22 mouse cellular contexts compared by ENCODE assay signal in genomic region chr14:123566599-123566998, GRCm38 (mm10).
DNase-seq lines count a peak whose midpoint lies in the region; ATAC-seq and TF ChIP-seq lines count a peak whose summit lies in the region.
"Had no signal": no experiment of that assay in that cellular context is flagged by ENCODE, and none has a peak within 500 bp of the region (broad histone marks: within the 10 kb centered on the region; RNA-seq: fewer than 3 reads in every experiment).

No protein-coding gene starts in this region.

- no peak overlapping the region for H3K4me3 ChIP-seq in embryonic facial prominence, embryonic 11.5 days (ENCODE audit: low read depth, low read length)
- H3K4me3 ChIP-seq in embryonic facial prominence, embryonic 10.5 days: no peak overlapping the region
- no peak overlapping the region for H3K4me3 ChIP-seq in forebrain, postnatal 0 days (ENCODE audit: low read depth, low read length)
- H3K4me3 ChIP-seq in forebrain, embryonic 14.5 days (ENCODE audit: low read depth, low read length): no peak overlapping the region
- H3K4me3 ChIP-seq in olfactory bulb, adult 2 months (ENCODE audit: insufficient read depth, low read depth, low read length): no peak overlapping the region
- H3K4me3 ChIP-seq: embryonic facial prominence, embryonic 12.5 days; forebrain, embryonic 15.5 days had no signal

- H3K4me2 ChIP-seq in embryonic facial prominence, embryonic 11.5 days (ENCODE audit: low read depth, low read length): no peak overlapping the region
- H3K4me2 ChIP-seq in forebrain, postnatal 0 days (ENCODE audit: low read depth): no peak overlapping the region
- H3K4me2 ChIP-seq in forebrain, embryonic 14.5 days (ENCODE audit: low read length): no peak overlapping the region
- H3K4me2 ChIP-seq: embryonic facial prominence, embryonic 12.5 days; forebrain, embryonic 15.5 days had no signal

- H3K27me3 ChIP-seq in embryonic facial prominence, embryonic 11.5 days (ENCODE audit: control insufficient read depth, insufficient read depth, low read length): no peaks in the 10 kb centered on the region
- H3K27me3 ChIP-seq in embryonic facial prominence, embryonic 10.5 days (replicated peaks; ENCODE audit: low read depth, poor library complexity, severe bottlenecking): no peaks in the 10 kb centered on the region
- no peaks in the 10 kb centered on the region for H3K27me3 ChIP-seq in forebrain, postnatal 0 days (ENCODE audit: insufficient read depth, low read length)
- H3K27me3 ChIP-seq in forebrain, embryonic 14.5 days (replicated peaks; ENCODE audit: control insufficient read depth, insufficient read depth, low read length): no peaks in the 10 kb centered on the region
- H3K27me3 ChIP-seq: CH12.LX; embryonic facial prominence, embryonic 12.5 days; forebrain, embryonic 15.5 days had no signal

- no peaks in the 10 kb centered on the region for H3K9me3 ChIP-seq in embryonic facial prominence, embryonic 11.5 days (replicated peaks; ENCODE audit: control insufficient read depth, low read length)
- no peaks in the 10 kb centered on the region for H3K9me3 ChIP-seq in embryonic facial prominence, embryonic 10.5 days
- H3K9me3 ChIP-seq in forebrain, postnatal 0 days (ENCODE audit: low read length): no peaks in the 10 kb centered on the region
- no peaks in the 10 kb centered on the region for H3K9me3 ChIP-seq in forebrain, embryonic 14.5 days (replicated peaks; ENCODE audit: control insufficient read depth, low read length)
- H3K9me3 ChIP-seq: embryonic facial prominence, embryonic 12.5 days; forebrain, embryonic 15.5 days; G1E had no signal

- H3K27ac ChIP-seq in embryonic facial prominence, embryonic 11.5 days (replicated peaks; ENCODE audit: low read depth, low read length): no peak overlapping the region
- no peak overlapping the region for H3K27ac ChIP-seq in embryonic facial prominence, embryonic 10.5 days (replicated peaks)
- H3K27ac ChIP-seq in forebrain, postnatal 0 days (ENCODE audit: low read depth, low read length): no peak overlapping the region
- no peak overlapping the region for H3K27ac ChIP-seq in forebrain, embryonic 14.5 days (ENCODE audit: low read depth, low read length)
- 0 out of 2 replicates have a peak overlapping the region, but pooled peaks have one; percentile 37 for H3K27ac ChIP-seq in olfactory bulb, adult 2 months (ENCODE audit: insufficient read depth, low read depth, low read length)
- H3K27ac ChIP-seq: embryonic facial prominence, embryonic 12.5 days; forebrain, embryonic 15.5 days had no signal

- DNase-seq in embryonic facial prominence, embryonic 11.5 days (ENCODE audit: low spot score): peak; percentile 4
- no peak for DNase-seq in embryonic facial prominence, embryonic 10.5 days (ENCODE audit: low spot score)
- no peak for DNase-seq in forebrain, postnatal 0 days
- DNase-seq in forebrain, embryonic 14.5 days (ENCODE audit: low spot score): no peak
- no peak for DNase-seq in ovary, postnatal 36 days (ENCODE audit: low spot score)
- DNase-seq: adrenal gland, adult 8-10 months; adrenal gland, postnatal 14 days; adrenal gland, postnatal 36 days; B cell, adult 2 months; cerebellum, adult 11-12 months; cerebellum, adult 2 months; cerebellum, adult 9-10 months; cerebellum, postnatal 10 days; cerebellum, postnatal 25 days had no signal

- H3K36me3 ChIP-seq in embryonic facial prominence, embryonic 11.5 days (replicated peaks; ENCODE audit: control insufficient read depth, insufficient read depth, low read depth, low read length): no peaks in the 10 kb centered on the region
- H3K36me3 ChIP-seq in embryonic facial prominence, embryonic 10.5 days (replicated peaks): no peaks in the 10 kb centered on the region
- no peaks in the 10 kb centered on the region for H3K36me3 ChIP-seq in forebrain, postnatal 0 days (ENCODE audit: insufficient read depth)
- H3K36me3 ChIP-seq in forebrain, embryonic 14.5 days (ENCODE audit: control insufficient read depth, insufficient read depth, low read length): no peaks in the 10 kb centered on the region
- H3K36me3 ChIP-seq: embryonic facial prominence, embryonic 12.5 days; forebrain, embryonic 15.5 days; G1E had no signal

- 63% methylated on average over 2 of the region's 2 CpGs for WGBS in embryonic facial prominence, embryonic 11.5 days
- 67% methylated on average over 2 of the region's 2 CpGs for WGBS in embryonic facial prominence, embryonic 10.5 days
- 65% methylated on average over 2 of the region's 2 CpGs for WGBS in forebrain, postnatal 0 days
- WGBS in forebrain, embryonic 14.5 days: 70% methylated on average over 2 of the region's 2 CpGs
- WGBS in olfactory bulb, adult 2 months: 22% methylated on average over 2 of the region's 2 CpGs

- TF ChIP-seq POLR2A in olfactory bulb, adult 2 months (IDR thresholded peaks at IDR 0.05; ENCODE audit: insufficient read depth, low read depth, low read length): no peak

- ATAC-seq in embryonic facial prominence, embryonic 11.5 days (replicated peaks; ENCODE audit: insufficient number of reproducible peaks, low FRiP score, low TSS enrichment, low read depth): no peak
- peak; percentile 54; the same call in 1 of the 2 replicates for ATAC-seq in forebrain, postnatal 0 days
- no peak for ATAC-seq in forebrain, embryonic 14.5 days
- ATAC-seq: activated CD4-positive, CD25-positive, alpha-beta regulatory T cell, adult 4 months; CD4-positive, CD25-positive, alpha-beta regulatory T cell, adult 4 months; forebrain, embryonic 15.5 days; Patski had no signal

- no peaks in the 10 kb centered on the region for H3K4me1 ChIP-seq in embryonic facial prominence, embryonic 11.5 days (ENCODE audit: control insufficient read depth, insufficient read depth, low read length)
- no peaks in the 10 kb centered on the region for H3K4me1 ChIP-seq in embryonic facial prominence, embryonic 10.5 days
- H3K4me1 ChIP-seq in forebrain, postnatal 0 days (ENCODE audit: insufficient read depth): no peaks in the 10 kb centered on the region; the same call in 1 of the 2 replicates
- H3K4me1 ChIP-seq in forebrain, embryonic 14.5 days (ENCODE audit: control insufficient read depth, insufficient read depth, low read length): no peaks in the 10 kb centered on the region
- H3K4me1 ChIP-seq in olfactory bulb, adult 2 months (ENCODE audit: control insufficient read depth, insufficient read depth, low read length): no peaks in the 10 kb centered on the region
- H3K4me1 ChIP-seq: embryonic facial prominence, embryonic 12.5 days had no signal

- no peak for TF ChIP-seq CTCF in forebrain, postnatal 0 days (IDR thresholded peaks at IDR 0.05; ENCODE audit: low read depth)
- TF ChIP-seq CTCF in olfactory bulb, adult 2 months (IDR thresholded peaks at IDR 0.05; ENCODE audit: insufficient read depth, low read depth, low read length): no peak

- H3K9ac ChIP-seq in embryonic facial prominence, embryonic 11.5 days (replicated peaks; ENCODE audit: low read length): no peak overlapping the region
- H3K9ac ChIP-seq in forebrain, postnatal 0 days: no peak overlapping the region
- H3K9ac ChIP-seq in forebrain, embryonic 14.5 days (ENCODE audit: low read length): no peak overlapping the region
- H3K9ac ChIP-seq: embryonic facial prominence, embryonic 12.5 days; forebrain, embryonic 15.5 days had no signal
